Mouse (Mus musculus) hindlimb bud, embryonic 11.5 days (tissue): ENCODE measurements at regions not wholly inside any gene's neighbourhood (a gene's known extent, or its start where the extent isn't known, plus 50 kb on each side); places are given as distances from the start of the nearest gene placed in this dataset.
A peak's percentile ranks its signal among the peaks of the same experiment; 100 is the strongest.
"Not testable (repeated sequence)": the region's sequence is repeated elsewhere in the genome, so short reads cannot be mapped to it uniquely, and the experiment has no call there.

Experiments used
- DNase-seq: peaks from one replicate; pipeline ENCODE4 v3.0.0-alpha.2; 2012; ENCODE audit warnings: low read depth, low spot score; ENCODE audit errors: extremely low spot score

DNA sequence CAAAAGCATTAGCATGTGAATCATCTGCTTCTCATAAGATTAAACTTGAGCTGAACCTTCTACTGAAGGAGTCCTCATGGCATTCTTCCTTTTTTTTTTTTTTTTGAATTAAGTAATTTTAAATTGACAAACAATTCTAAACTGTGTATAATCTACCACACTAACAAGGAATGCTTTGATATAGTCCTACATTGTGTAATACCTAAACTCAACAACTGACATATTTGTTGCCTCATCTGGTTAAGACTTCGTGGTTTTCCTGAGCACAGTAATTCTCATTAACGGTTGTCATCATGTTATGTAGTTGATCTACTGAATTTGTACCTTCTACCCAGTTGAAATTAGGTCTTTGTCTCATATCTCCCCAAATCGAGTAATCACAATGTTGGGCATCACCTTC, 83.9 kb upstream of the Hcrtr2 start:
- DNase-seq = no peak

DNA sequence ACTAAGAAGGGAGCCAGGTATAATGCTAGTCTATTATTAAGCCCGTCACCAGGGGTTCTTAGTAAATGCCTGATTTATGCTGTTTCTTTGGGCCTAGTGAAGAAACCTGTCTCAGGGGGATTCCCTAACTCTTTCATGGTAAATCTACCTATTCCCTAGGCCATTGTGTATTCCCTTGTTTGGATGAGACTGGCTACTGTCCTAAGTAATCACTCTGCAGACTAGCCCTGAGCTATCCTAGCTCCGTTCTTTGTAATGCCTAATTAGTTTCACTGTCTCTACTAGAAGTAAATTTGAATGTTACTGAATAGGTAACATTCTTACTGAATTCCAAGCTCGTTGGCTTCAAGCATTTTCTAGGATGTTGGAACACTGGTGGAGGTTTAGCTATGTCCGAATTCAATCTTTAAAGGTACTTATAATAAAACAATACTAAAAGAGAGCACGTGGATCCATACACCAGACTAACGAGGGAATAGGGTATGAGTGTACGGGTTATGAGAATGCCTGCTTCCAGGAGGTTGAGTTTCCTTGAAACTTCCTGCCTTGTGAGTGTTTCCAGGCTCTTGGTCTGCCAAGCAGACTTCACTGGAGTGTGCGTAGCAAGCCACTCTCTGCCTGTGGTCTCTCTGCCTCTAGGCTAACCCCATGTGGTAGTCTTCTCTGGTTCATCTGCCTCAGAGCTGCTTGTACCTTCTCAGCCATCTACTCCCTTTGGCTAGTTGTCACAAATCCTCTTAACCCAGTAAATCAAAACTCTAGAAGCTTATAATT, 78.4 kb upstream of the Hcrtr2 start:
- not testable (repeated sequence) for DNase-seq

DNA sequence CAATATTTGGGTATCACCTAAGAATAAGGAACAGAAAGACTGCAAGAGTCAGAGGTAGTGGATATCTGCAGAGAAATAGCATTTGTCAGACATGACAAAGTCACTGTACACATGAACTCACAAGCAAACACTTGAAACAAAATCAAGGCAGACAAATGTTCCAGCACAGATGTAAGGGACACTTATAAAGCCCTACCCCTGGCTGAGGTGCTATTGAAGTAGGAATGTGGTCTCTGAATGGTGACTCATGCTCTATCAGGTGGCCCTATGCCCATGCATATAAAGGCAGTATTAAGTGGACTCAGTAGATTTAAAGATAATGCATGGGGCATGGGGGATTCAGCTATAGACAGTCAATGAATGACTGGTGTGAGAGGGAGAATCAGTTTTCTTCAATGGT, 77.2 kb upstream of the Hcrtr2 start:
- DNase-seq = no peak

DNA sequence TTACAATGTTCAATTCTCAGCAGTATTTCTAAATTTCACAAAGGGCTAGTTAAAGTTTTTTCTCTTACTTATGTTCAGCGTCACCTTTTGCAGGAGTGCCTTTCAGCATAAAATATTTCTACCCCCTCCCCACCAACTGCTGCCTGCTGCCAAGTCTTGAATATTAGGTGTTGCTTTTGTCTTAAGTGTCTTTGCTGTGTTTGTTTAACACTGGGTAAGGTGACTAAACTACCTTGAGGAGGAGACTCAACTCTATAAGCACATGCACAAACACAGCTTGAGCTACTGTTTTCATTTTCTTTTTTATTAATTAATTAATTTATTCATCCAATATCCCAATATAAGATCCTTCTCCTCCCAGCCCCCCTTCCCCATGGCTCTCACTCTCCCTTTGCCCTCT, 70.1 kb upstream of the Hcrtr2 start:
- DNase-seq = no peak

DNA sequence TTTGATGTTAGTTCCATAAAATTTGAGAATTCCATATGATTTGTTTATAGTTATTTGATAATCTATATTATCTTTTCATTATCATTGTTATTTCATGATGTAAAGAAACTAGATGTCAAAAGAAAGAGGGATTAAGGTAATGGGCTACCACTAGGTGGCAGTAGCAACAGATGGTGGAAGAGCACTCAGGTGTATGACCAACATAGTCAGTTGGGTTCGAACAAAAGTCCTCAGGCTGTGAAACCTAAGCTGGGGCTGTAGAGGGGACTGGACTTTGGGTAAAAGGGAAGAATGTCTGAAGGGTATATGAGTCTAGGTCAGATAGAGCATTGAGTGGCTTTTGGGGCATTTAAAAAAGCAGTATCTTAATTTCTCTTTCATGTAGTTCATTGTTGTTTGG, 67.2 kb upstream of the Hcrtr2 start:
- DNase-seq = peak; percentile 26
